Mouse (Mus musculus) hindbrain, embryonic 13.5 days (tissue): ENCODE measurements around the gene Rnaseh2c. TPM values are rescaled to one million over a fixed set of nuclear protein-coding genes. Genes with fewer than 3 reads are reported as not detected.

Source experiments
- ATAC-seq: fragments of 200-750 bp; cut with Nextera tagmentation; 2 replicates; pipeline ENCODE4 v1.8.0; 2017; ENCODE audit warnings: moderate TSS enrichment; ENCODE audit not compliant: low FRiP score
- H3K27ac ChIP-seq: fragments of 300-500 bp; sonication (generic); 2 replicates; pipeline ENCODE4 v1.5.1; 2015; ENCODE audit warnings: inconsistent platforms, mild to moderate bottlenecking, moderate library complexity
- H3K27me3 ChIP-seq: fragments of 300-500 bp; sonication (generic); 2 replicates; pipeline ENCODE4 v1.6.1; 2015; ENCODE audit warnings: mild to moderate bottlenecking, inconsistent platforms
- H3K36me3 ChIP-seq: fragments of 300-500 bp; sonication (generic); 2 replicates; pipeline ENCODE4 v1.6.1; 2015; ENCODE audit warnings: mild to moderate bottlenecking, inconsistent platforms
- H3K4me1 ChIP-seq: fragments of 300-500 bp; sonication (generic); replicated peaks from 2 replicates; pipeline ENCODE4 v1.6.1; 2015; ENCODE audit warnings: inconsistent platforms
- H3K4me2 ChIP-seq: fragments of 300-500 bp; sonication (generic); 2 replicates; pipeline ENCODE4 v1.6.1; 2015; ENCODE audit warnings: inconsistent platforms, mild to moderate bottlenecking, moderate library complexity
- H3K4me3 ChIP-seq: fragments of 300-500 bp; sonication (generic); 2 replicates; pipeline ENCODE4 v1.5.1; 2015; ENCODE audit warnings: mild to moderate bottlenecking, inconsistent platforms
- H3K9ac ChIP-seq: fragments of 300-500 bp; sonication (generic); 2 replicates; pipeline ENCODE4 v1.6.1; 2015; ENCODE audit warnings: mild to moderate bottlenecking, inconsistent platforms
- H3K9me3 ChIP-seq: fragments of 300-500 bp; sonication (generic); 2 replicates; pipeline ENCODE4 v1.6.1; 2016; ENCODE audit warnings: inconsistent platforms
- WGBS: fragments of 180-500 bp; shearing (Covaris S2); methylation state at CpG from one replicate; pipeline ENCODE4 v1.1.7; 2015; 5-methylcytosine and 5-hydroxymethylcytosine counted together
- polyA plus RNA-seq: library from polyadenylated mRNA; unstranded; fragments of >200 nt; fragmentation: Nextera tagmentation; extraction: Ambion mirVana; gene quantifications from 2 replicates; pipeline ENCODE4 v1.2.1, GENCODE M21; 2015

Rnaseh2c gene
- polyA plus RNA-seq, 1 experiment from 2014 or later: 80.6 TPM

GRCm38 (mm10) chr19:5614953-5615352, 13.3 kb downstream of the Rnaseh2c start:
- peaks cover 28% of the 10 kb centered on the region for H3K27me3 ChIP-seq
- no peak overlapping the region for H3K4me3 ChIP-seq
- no peak overlapping the region for H3K27ac ChIP-seq
- no peak overlapping the region for H3K9ac ChIP-seq
- no peaks in the 10 kb centered on the region for H3K36me3 ChIP-seq
- H3K4me2 ChIP-seq: no peak overlapping the region
- no peaks in the 10 kb centered on the region for H3K9me3 ChIP-seq
- ATAC-seq: no peak
- 87% methylated on average over 2 of the region's 2 CpGs for WGBS
- H3K4me1 ChIP-seq: peaks cover 9% of the 10 kb centered on the region

- Histone ChIP-seq H3K4me2 (no peak overlapping the region), H3K36me3 (no peaks in the 10 kb centered on the region), H3K27ac (no peak overlapping the region), H3K9me3 (no peaks in the 10 kb centered on the region), H3K27me3 (peaks cover 15% of the 10 kb centered on the region), H3K4me1 (no peaks in the 10 kb centered on the region), H3K9ac (no peak overlapping the region), H3K4me3 (no peak overlapping the region)
- ATAC-seq: no peak
- WGBS: 95% methylated on average over 4 of the region's 4 CpGs
Observed at GRCm38 (mm10) chr19:5620007-5620406, 18.3 kb downstream of the Rnaseh2c start.

GRCm38 (mm10) chr19:5621884-5622283, 20.2 kb downstream of the Rnaseh2c start:
- WGBS: 81% methylated on average over 5 of the region's 5 CpGs
- Histone ChIP-seq H3K27ac (no peak overlapping the region), H3K4me1 (no peaks in the 10 kb centered on the region)

GRCm38 (mm10) chr19:5625311-5625710, 23.6 kb downstream of the Rnaseh2c start:
- no peaks in the 10 kb centered on the region for H3K36me3 ChIP-seq
- no peak overlapping the region for H3K4me2 ChIP-seq
- no peaks in the 10 kb centered on the region for H3K4me1 ChIP-seq
- no peak overlapping the region for H3K9ac ChIP-seq
- H3K27me3 ChIP-seq: peaks cover 5% of the 10 kb centered on the region; the same call in 1 of the 2 replicates
- no peak overlapping the region for H3K27ac ChIP-seq
- ATAC-seq: no peak
- no peak overlapping the region for H3K4me3 ChIP-seq
- no peaks in the 10 kb centered on the region for H3K9me3 ChIP-seq
- 90% methylated on average over 8 of the region's 8 CpGs for WGBS

More at GRCm38 (mm10) chr19:5621884-5622283, 20.2 kb downstream of the Rnaseh2c start:
- no peak overlapping the region for H3K9ac ChIP-seq
- no peaks in the 10 kb centered on the region for H3K36me3 ChIP-seq
- H3K4me3 ChIP-seq: no peak overlapping the region
- no peaks in the 10 kb centered on the region for H3K9me3 ChIP-seq
- no peak for ATAC-seq
- H3K27me3 ChIP-seq: peaks cover 5% of the 10 kb centered on the region
- no peak overlapping the region for H3K4me2 ChIP-seq

- Histone ChIP-seq H3K4me2 (no peak overlapping the region), H3K4me1 (no peaks in the 10 kb centered on the region), H3K4me3 (no peak overlapping the region), H3K27me3 (no peaks in the 10 kb centered on the region), H3K36me3 (no peaks in the 10 kb centered on the region), H3K27ac (no peak overlapping the region), H3K9me3 (no peaks in the 10 kb centered on the region), H3K9ac (no peak overlapping the region)
- no peak for ATAC-seq
Observed at GRCm38 (mm10) chr19:5629907-5630306, 28.2 kb downstream of the Rnaseh2c start.

- H3K36me3 ChIP-seq: no peaks in the 10 kb centered on the region
- H3K4me3 ChIP-seq: no peak overlapping the region
- no peak for ATAC-seq
- no peak overlapping the region for H3K27ac ChIP-seq
- H3K4me2 ChIP-seq: no peak overlapping the region
- peaks cover 7% of the 10 kb centered on the region for H3K4me1 ChIP-seq
- no peaks in the 10 kb centered on the region for H3K9me3 ChIP-seq
- no peaks in the 10 kb centered on the region for H3K27me3 ChIP-seq
- no peak overlapping the region for H3K9ac ChIP-seq
- WGBS: 75% methylated on average over 9 of the region's 9 CpGs
Observed at GRCm38 (mm10) chr19:5632120-5632519, 30.4 kb downstream of the Rnaseh2c start.

- Histone ChIP-seq H3K27ac (no peak overlapping the region), H3K4me3 (no peak overlapping the region), H3K4me1 (peaks cover 24% of the 10 kb centered on the region), H3K9ac (peak overlapping the region; percentile 94; the same call in 1 of the 2 replicates), H3K27me3 (no peaks in the 10 kb centered on the region), H3K36me3 (peaks cover 22% of the 10 kb centered on the region), H3K4me2 (peak overlapping the region; percentile 67), H3K9me3 (no peaks in the 10 kb centered on the region)
- no peak for ATAC-seq
- WGBS: 84% methylated on average over 7 of the region's 7 CpGs
Observed at GRCm38 (mm10) chr19:5636036-5636570, 34.4 kb downstream of the Rnaseh2c start.

- H3K4me1 ChIP-seq: peaks cover 24% of the 10 kb centered on the region
- H3K27ac ChIP-seq: peak overlapping the region; percentile 93
- peak; percentile 10; the same call in 1 of the 2 replicates for ATAC-seq
- H3K4me2 ChIP-seq: peak overlapping the region; percentile 67
- no peaks in the 10 kb centered on the region for H3K9me3 ChIP-seq
- no peaks in the 10 kb centered on the region for H3K27me3 ChIP-seq
- WGBS: 45% methylated on average over 12 of the region's 12 CpGs
- peak overlapping the region; percentile 94 for H3K9ac ChIP-seq
- H3K36me3 ChIP-seq: peaks cover 27% of the 10 kb centered on the region
- H3K4me3 ChIP-seq: peak overlapping the region; percentile 79
Observed at GRCm38 (mm10) chr19:5636571-5637041, 34.9 kb downstream of the Rnaseh2c start.

GRCm38 (mm10) chr19:5637069-5638047, 35.7 kb downstream of the Rnaseh2c start, which contains the start of gene Rela:
TSS of gene Rela (plus strand) at chr19:5637483.
- peaks cover 34% of the 10 kb centered on the region for H3K36me3 ChIP-seq
- peak; percentile 85 for ATAC-seq
- peak within 1 kb of the TSS; percentile 93 for H3K27ac ChIP-seq
- H3K4me1 ChIP-seq: peaks cover 24% of the 10 kb centered on the region
- H3K27me3 ChIP-seq: no peaks in the 10 kb centered on the region
- peak within 1 kb of the TSS; percentile 79 for H3K4me3 ChIP-seq
- no peaks in the 10 kb centered on the region for H3K9me3 ChIP-seq
- 0% methylated on average over 62 of the region's 109 CpGs for WGBS
- H3K9ac ChIP-seq: peak within 1 kb of the TSS; percentile 94
- peak within 1 kb of the TSS; percentile 67 for H3K4me2 ChIP-seq

- WGBS: 90% methylated on average over 18 of the region's 18 CpGs
- Histone ChIP-seq H3K4me1 (peaks cover 24% of the 10 kb centered on the region), H3K4me2 (peak overlapping the region; percentile 67), H3K27me3 (no peaks in the 10 kb centered on the region), H3K9ac (peak overlapping the region; percentile 94), H3K36me3 (peaks cover 45% of the 10 kb centered on the region), H3K9me3 (no peaks in the 10 kb centered on the region), H3K4me3 (peak overlapping the region; percentile 79), H3K27ac (peak overlapping the region; percentile 93)
- no peak for ATAC-seq
Observed at GRCm38 (mm10) chr19:5638416-5639005, 36.8 kb downstream of the Rnaseh2c start.

- Histone ChIP-seq H3K27me3 (no peaks in the 10 kb centered on the region), H3K27ac (no peak overlapping the region), H3K9me3 (no peaks in the 10 kb centered on the region), H3K4me3 (no peak overlapping the region), H3K4me2 (no peak overlapping the region), H3K4me1 (peaks cover 24% of the 10 kb centered on the region), H3K36me3 (peaks cover 62% of the 10 kb centered on the region), H3K9ac (no peak overlapping the region)
- WGBS: 67% methylated on average over 9 of the region's 9 CpGs
- ATAC-seq: no peak
Observed at GRCm38 (mm10) chr19:5640339-5640738, 38.7 kb downstream of the Rnaseh2c start.

- no peak for ATAC-seq
- WGBS: 94% methylated on average over 17 of the region's 17 CpGs
- H3K9me3 ChIP-seq: no peaks in the 10 kb centered on the region
Observed at GRCm38 (mm10) chr19:5641021-5641420, 39.3 kb downstream of the Rnaseh2c start.

More at GRCm38 (mm10) chr19:5641021-5641420, 39.3 kb downstream of the Rnaseh2c start:
- Histone ChIP-seq H3K4me2 (no peak overlapping the region), H3K27me3 (no peaks in the 10 kb centered on the region), H3K4me1 (peaks cover 24% of the 10 kb centered on the region), H3K9ac (no peak overlapping the region), H3K27ac (no peak overlapping the region), H3K4me3 (no peak overlapping the region), H3K36me3 (peaks cover 69% of the 10 kb centered on the region)
